Mouse (Mus musculus): Measurements from ENCODE around the gene Fgb. TPM values are rescaled to one million over a fixed set of nuclear protein-coding genes. Genes with fewer than 3 reads are reported as not detected.

Fgb gene
- polyA plus RNA-seq, 1 experiment = 1.5 TPM

DNA sequence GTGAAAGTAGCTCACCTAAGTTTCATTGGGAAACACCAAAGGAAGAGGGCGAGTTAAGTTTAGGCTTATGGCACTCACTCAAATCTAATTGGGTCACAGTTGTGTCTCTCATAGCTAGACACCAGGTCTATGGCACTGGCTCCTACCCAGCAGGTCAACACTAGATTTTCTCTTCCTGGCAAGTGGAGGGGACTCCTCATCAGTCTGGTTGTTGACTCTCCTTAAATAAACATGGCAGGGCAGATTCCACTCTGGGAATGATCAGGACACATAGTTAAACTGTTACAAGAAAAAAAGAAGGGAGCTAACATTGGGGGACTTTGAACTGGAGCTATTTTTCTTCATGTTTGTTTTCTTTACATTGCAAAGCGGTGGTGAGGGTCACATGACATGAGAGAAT lies 29.3 kb downstream of the Fgb start:
- Histone ChIP-seq H3K4me1 (ENCODE audit: control insufficient read depth, insufficient read depth, low read length) (peaks cover 7% of the 10 kb centered on the region; the same call in 1 of the 2 replicates), H3K36me3 (ENCODE audit: control insufficient read depth, insufficient read depth, low read length) (no peaks in the 10 kb centered on the region), H3K27ac (ENCODE audit: insufficient read depth, low read depth, low read length) (no peak overlapping the region; the same call in 1 of the 2 replicates), H3K4me3 (ENCODE audit: insufficient read depth, low read depth, low read length) (no peak overlapping the region), H3K27me3 (replicated peaks; ENCODE audit: control insufficient read depth, insufficient read depth, low read length) (no peaks in the 10 kb centered on the region)
- TF ChIP-seq CTCF (conservative IDR thresholded peaks at IDR 0.05; ENCODE audit: insufficient read depth, insufficient read length, low read depth, low read length) = no peak
- no peak for TF ChIP-seq POLR2A (IDR thresholded peaks at IDR 0.05; ENCODE audit: low read depth, low read length)
- WGBS = 61% methylated on average over 2 of the region's 2 CpGs
- peak; percentile 61 for DNase-seq

DNA sequence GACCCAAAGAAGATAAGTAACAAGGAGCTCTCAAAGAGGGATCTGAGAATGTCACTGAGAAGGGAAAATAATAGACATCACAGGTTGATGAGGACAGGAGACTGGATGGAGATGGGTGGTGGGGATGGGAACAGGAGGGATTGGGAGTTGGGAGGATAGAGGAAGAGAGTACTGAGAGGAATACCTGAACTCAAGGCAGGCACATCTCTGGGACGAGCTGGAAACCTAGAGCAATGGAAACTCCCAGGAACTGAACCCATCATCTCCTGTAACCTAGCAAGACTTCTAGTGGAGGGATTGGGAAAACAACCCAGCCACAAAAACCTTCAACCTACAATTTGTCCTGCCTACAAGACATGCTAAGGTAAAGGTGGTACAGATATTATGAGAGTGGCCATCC lies 33.4 kb downstream of the Fgb start:
- 71% methylated on average over 1 of the region's 1 CpGs for WGBS
- Histone ChIP-seq H3K4me1 (ENCODE audit: control insufficient read depth, insufficient read depth, low read length) (peaks cover 4% of the 10 kb centered on the region; the same call in 1 of the 2 replicates), H3K36me3 (ENCODE audit: control insufficient read depth, insufficient read depth, low read length) (no peaks in the 10 kb centered on the region)

DNA sequence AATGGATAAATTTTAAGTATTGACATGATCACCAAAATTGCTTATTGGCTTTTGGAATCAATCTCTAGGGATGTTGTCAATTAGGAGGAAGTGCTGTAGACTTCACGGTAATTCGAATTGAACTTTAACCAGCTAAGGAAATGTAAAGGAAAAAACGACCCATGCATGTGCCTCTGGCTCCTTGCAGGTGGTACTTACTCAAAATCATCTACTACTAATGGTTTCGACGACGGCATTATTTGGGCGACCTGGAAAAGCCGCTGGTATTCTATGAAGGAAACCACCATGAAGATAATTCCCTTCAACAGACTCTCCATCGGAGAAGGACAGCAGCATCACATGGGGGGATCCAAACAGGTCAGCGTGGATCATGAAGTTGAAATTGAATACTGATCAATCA lies 35.7 kb downstream of the Fgb start:
- Histone ChIP-seq H3K27me3 (replicated peaks; ENCODE audit: control insufficient read depth, insufficient read depth, low read length) (no peaks in the 10 kb centered on the region), H3K4me3 (ENCODE audit: insufficient read depth, low read depth, low read length) (no peak overlapping the region), H3K4me1 (ENCODE audit: control insufficient read depth, insufficient read depth, low read length) (peaks cover 5% of the 10 kb centered on the region; the same call in 1 of the 2 replicates), H3K36me3 (ENCODE audit: control insufficient read depth, insufficient read depth, low read length) (no peaks in the 10 kb centered on the region), H3K27ac (ENCODE audit: insufficient read depth, low read depth, low read length) (no peak overlapping the region)
- 81% methylated on average over 10 of the region's 10 CpGs for WGBS
- TF ChIP-seq POLR2A (IDR thresholded peaks at IDR 0.05; ENCODE audit: low read depth, low read length) = no peak
- no peak for TF ChIP-seq CTCF (conservative IDR thresholded peaks at IDR 0.05; ENCODE audit: insufficient read depth, insufficient read length, low read depth, low read length)
- DNase-seq = no peak

More for the DNA sequence above, 33.4 kb downstream of the Fgb start:
- Histone ChIP-seq H3K27me3 (replicated peaks; ENCODE audit: control insufficient read depth, insufficient read depth, low read length) (no peaks in the 10 kb centered on the region), H3K27ac (ENCODE audit: insufficient read depth, low read depth, low read length) (no peak overlapping the region), H3K4me3 (ENCODE audit: insufficient read depth, low read depth, low read length) (no peak overlapping the region)
- no peak for DNase-seq
- TF ChIP-seq POLR2A (IDR thresholded peaks at IDR 0.05; ENCODE audit: low read depth, low read length) = no peak
- TF ChIP-seq CTCF (conservative IDR thresholded peaks at IDR 0.05; ENCODE audit: insufficient read depth, insufficient read length, low read depth, low read length) = no peak

DNA sequence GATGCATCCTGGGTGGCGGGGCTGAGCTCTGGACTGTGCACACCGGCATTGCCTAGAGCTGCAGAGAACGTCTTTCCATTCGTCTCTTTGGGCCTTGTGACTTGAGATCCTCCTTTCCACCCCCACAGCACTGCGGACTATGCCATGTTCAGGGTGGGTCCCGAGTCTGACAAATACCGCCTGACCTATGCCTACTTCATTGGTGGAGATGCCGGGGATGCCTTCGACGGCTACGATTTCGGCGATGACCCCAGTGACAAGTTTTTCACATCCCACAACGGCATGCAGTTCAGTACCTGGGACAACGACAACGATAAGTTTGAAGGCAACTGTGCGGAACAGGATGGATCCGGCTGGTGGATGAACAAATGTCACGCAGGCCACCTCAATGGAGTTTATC lies 37.0 kb downstream of the Fgb start:
- Histone ChIP-seq H3K4me3 (ENCODE audit: insufficient read depth, low read depth, low read length) (no peak overlapping the region), H3K4me1 (ENCODE audit: control insufficient read depth, insufficient read depth, low read length) (peaks cover 5% of the 10 kb centered on the region; the same call in 1 of the 2 replicates), H3K36me3 (ENCODE audit: control insufficient read depth, insufficient read depth, low read length) (no peaks in the 10 kb centered on the region), H3K27ac (ENCODE audit: insufficient read depth, low read depth, low read length) (no peak overlapping the region), H3K27me3 (replicated peaks; ENCODE audit: control insufficient read depth, insufficient read depth, low read length) (no peaks in the 10 kb centered on the region)
- no peak for DNase-seq
- TF ChIP-seq POLR2A (IDR thresholded peaks at IDR 0.05; ENCODE audit: low read depth, low read length) (no peak), CTCF (conservative IDR thresholded peaks at IDR 0.05; ENCODE audit: insufficient read depth, insufficient read length, low read depth, low read length) (no peak)
- 89% methylated on average over 19 of the region's 19 CpGs for WGBS

DNA sequence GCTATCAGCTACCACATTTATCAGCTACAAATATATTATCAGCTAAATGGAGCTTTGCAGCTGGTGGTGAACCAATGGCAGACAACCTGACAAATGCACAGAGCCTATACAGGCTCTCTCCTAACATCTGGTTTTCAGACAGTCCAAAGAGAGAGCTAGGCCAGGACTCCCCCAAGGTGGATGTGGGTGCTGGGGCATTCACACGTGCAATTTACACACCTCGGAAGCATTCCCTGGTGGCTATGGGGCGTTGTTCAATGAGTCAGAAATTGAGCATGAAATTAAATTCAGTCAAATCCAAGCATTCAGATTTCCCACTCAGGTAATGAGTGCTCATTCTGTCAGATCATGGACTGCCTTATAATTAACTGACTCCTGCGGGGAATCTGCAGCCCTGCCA lies 38.1 kb downstream of the Fgb start:
- 53% methylated on average over 4 of the region's 4 CpGs for WGBS
- Histone ChIP-seq H3K36me3 (ENCODE audit: control insufficient read depth, insufficient read depth, low read length) (no peaks in the 10 kb centered on the region), H3K27ac (ENCODE audit: insufficient read depth, low read depth, low read length) (no peak overlapping the region), H3K4me1 (ENCODE audit: control insufficient read depth, insufficient read depth, low read length) (peaks cover 5% of the 10 kb centered on the region; the same call in 1 of the 2 replicates), H3K27me3 (replicated peaks; ENCODE audit: control insufficient read depth, insufficient read depth, low read length) (no peaks in the 10 kb centered on the region), H3K4me3 (ENCODE audit: insufficient read depth, low read depth, low read length) (no peak overlapping the region)
- no peak for DNase-seq
- TF ChIP-seq CTCF (conservative IDR thresholded peaks at IDR 0.05; ENCODE audit: insufficient read depth, insufficient read length, low read depth, low read length) (no peak), POLR2A (IDR thresholded peaks at IDR 0.05; ENCODE audit: low read depth, low read length) (no peak)

DNA sequence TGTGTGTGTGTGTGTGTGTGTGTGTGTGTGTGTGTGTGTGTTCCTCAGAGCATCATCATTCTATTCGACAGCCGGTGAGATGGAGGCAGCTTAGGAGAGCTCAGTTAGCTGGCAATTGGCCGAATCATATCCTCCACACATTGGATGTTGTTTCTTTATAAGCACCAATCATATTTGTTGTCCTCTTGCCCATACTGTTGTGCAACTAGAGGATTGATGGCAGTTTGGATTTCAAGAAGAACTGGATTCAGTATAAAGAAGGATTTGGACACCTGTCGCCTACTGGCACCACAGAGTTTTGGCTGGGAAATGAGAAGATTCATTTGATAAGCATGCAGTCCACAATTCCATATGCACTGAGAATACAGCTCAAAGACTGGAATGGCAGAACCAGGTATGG lies 38.5 kb downstream of the Fgb start:
- TF ChIP-seq CTCF (conservative IDR thresholded peaks at IDR 0.05; ENCODE audit: insufficient read depth, insufficient read length, low read depth, low read length) (no peak), POLR2A (IDR thresholded peaks at IDR 0.05; ENCODE audit: low read depth, low read length) (no peak)
- Histone ChIP-seq H3K4me3 (ENCODE audit: insufficient read depth, low read depth, low read length) (no peak overlapping the region), H3K27ac (ENCODE audit: insufficient read depth, low read depth, low read length) (no peak overlapping the region), H3K27me3 (replicated peaks; ENCODE audit: control insufficient read depth, insufficient read depth, low read length) (no peaks in the 10 kb centered on the region), H3K36me3 (ENCODE audit: control insufficient read depth, insufficient read depth, low read length) (no peaks in the 10 kb centered on the region), H3K4me1 (ENCODE audit: control insufficient read depth, insufficient read depth, low read length) (peaks cover 5% of the 10 kb centered on the region; the same call in 1 of the 2 replicates)
- no peak for DNase-seq
- WGBS = 87% methylated on average over 4 of the region's 4 CpGs

DNA sequence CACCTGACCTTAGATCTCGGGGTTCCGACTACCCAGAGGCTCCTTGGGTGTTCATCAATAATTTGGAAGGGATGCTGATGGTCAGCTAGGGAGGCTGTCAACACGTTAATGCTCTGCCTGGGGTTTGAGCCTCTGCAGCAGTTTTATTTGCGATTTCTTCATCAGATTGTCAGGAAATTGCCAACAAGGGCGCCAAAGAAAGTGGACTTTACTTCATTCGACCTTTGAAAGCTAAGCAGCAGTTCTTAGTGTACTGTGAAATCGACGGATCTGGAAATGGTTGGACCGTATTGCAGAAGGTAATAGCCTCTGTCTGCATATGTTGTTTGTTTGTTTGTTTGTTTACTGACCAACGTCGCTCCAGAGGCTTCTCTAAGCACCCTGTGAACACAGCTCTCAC lies 39.4 kb downstream of the Fgb start:
- H3K36me3 ChIP-seq (ENCODE audit: control insufficient read depth, insufficient read depth, low read length) = no peaks in the 10 kb centered on the region
- peak overlapping the region; percentile 40 for H3K4me3 ChIP-seq (ENCODE audit: insufficient read depth, low read depth, low read length)
- peak; percentile 84 for DNase-seq
- H3K27me3 ChIP-seq (replicated peaks; ENCODE audit: control insufficient read depth, insufficient read depth, low read length) = no peaks in the 10 kb centered on the region
- 49% methylated on average over 11 of the region's 11 CpGs for WGBS
- TF ChIP-seq POLR2A (IDR thresholded peaks at IDR 0.05; ENCODE audit: low read depth, low read length) = no peak
- no peak for TF ChIP-seq CTCF (conservative IDR thresholded peaks at IDR 0.05; ENCODE audit: insufficient read depth, insufficient read length, low read depth, low read length)
- peaks cover 5% of the 10 kb centered on the region; the same call in 1 of the 2 replicates for H3K4me1 ChIP-seq (ENCODE audit: control insufficient read depth, insufficient read depth, low read length)
- H3K27ac ChIP-seq (ENCODE audit: insufficient read depth, low read depth, low read length) = peak overlapping the region; percentile 82

Measured in kidney, adult 2 months (tissue).